Mouse (Mus musculus): ENCODE results near the gene Dlk2. TPM values are rescaled to one million over a fixed set of nuclear protein-coding genes. Genes with fewer than 3 reads are reported as not detected.
A peak's percentile ranks its signal among the peaks of the same experiment; 100 is the strongest.

Gene Dlk2
- polyA plus RNA-seq, 1 experiment from 2014 or later, result 5.7 TPM

- 90% methylated on average over 6 of the region's 6 CpGs for WGBS
- no peak overlapping the region for H3K4me2 ChIP-seq
- H3K9ac ChIP-seq, result no peak overlapping the region
- H3K9me3 ChIP-seq, result no peaks in the 10 kb centered on the region
- no peaks in the 10 kb centered on the region for H3K27me3 ChIP-seq (replicated peaks)
- peaks cover 6% of the 10 kb centered on the region for H3K4me1 ChIP-seq
- H3K36me3 ChIP-seq, result 0 out of 2 replicates have a peak, but pooled peaks cover 35% of the 10 kb centered on the region
- H3K4me3 ChIP-seq (replicated peaks), result no peak overlapping the region
- H3K27ac ChIP-seq, result no peak overlapping the region
- ATAC-seq (ENCODE audit: insufficient read depth, low FRiP score, low read depth), result no peak
Measured at GRCm38 (mm10) chr17:46275034-46275433, 22.2 kb upstream of the Dlk2 start.

GRCm38 (mm10) chr17:46275506-46275905 is 21.7 kb upstream of the Dlk2 start:
- WGBS, result 92% methylated on average over 10 of the region's 10 CpGs
- H3K4me2 ChIP-seq, result no peak overlapping the region
- 0 out of 2 replicates have a peak, but pooled peaks cover 35% of the 10 kb centered on the region for H3K36me3 ChIP-seq
- no peak for ATAC-seq (ENCODE audit: insufficient read depth, low FRiP score, low read depth)
- no peaks in the 10 kb centered on the region for H3K9me3 ChIP-seq
- no peaks in the 10 kb centered on the region for H3K27me3 ChIP-seq (replicated peaks)
- H3K9ac ChIP-seq, result no peak overlapping the region
- H3K4me3 ChIP-seq (replicated peaks), result no peak overlapping the region
- H3K4me1 ChIP-seq, result peaks cover 1% of the 10 kb centered on the region; the same call in 1 of the 2 replicates
- H3K27ac ChIP-seq, result no peak overlapping the region

- Histone ChIP-seq H3K27ac (peak overlapping the region; percentile 21; the same call in 1 of the 2 replicates), H3K4me3 (replicated peaks) (no peak overlapping the region), H3K27me3 (replicated peaks) (no peaks in the 10 kb centered on the region), H3K9ac (no peak overlapping the region), H3K36me3 (0 out of 2 replicates have a peak, but pooled peaks cover 30% of the 10 kb centered on the region), H3K4me2 (no peak overlapping the region), H3K4me1 (peaks cover 7% of the 10 kb centered on the region), H3K9me3 (no peaks in the 10 kb centered on the region)
- 65% methylated on average over 4 of the region's 4 CpGs for WGBS
- no peak for ATAC-seq (ENCODE audit: insufficient read depth, low FRiP score, low read depth)
Measured at GRCm38 (mm10) chr17:46277586-46277985, 19.6 kb upstream of the Dlk2 start.

- no peak for ATAC-seq (ENCODE audit: insufficient read depth, low FRiP score, low read depth)
- H3K9ac ChIP-seq, result no peak overlapping the region
- no peak overlapping the region for H3K4me2 ChIP-seq
- WGBS, result 84% methylated on average over 12 of the region's 12 CpGs
- H3K4me1 ChIP-seq, result peaks cover 7% of the 10 kb centered on the region
- no peak overlapping the region for H3K4me3 ChIP-seq (replicated peaks)
- no peaks in the 10 kb centered on the region for H3K9me3 ChIP-seq
- H3K27ac ChIP-seq, result 0 out of 2 replicates have a peak overlapping the region, but pooled peaks have one; percentile 4
- H3K36me3 ChIP-seq, result 0 out of 2 replicates have a peak, but pooled peaks cover 30% of the 10 kb centered on the region
- H3K27me3 ChIP-seq (replicated peaks), result no peaks in the 10 kb centered on the region
Measured at GRCm38 (mm10) chr17:46278011-46278765, 19.0 kb upstream of the Dlk2 start.

- under 1% methylated on average over 37 of the region's 37 CpGs for WGBS
- Histone ChIP-seq H3K9me3 (no peaks in the 10 kb centered on the region), H3K4me2 (peak within 1 kb of the TSS; percentile 91), H3K27ac (peak within 1 kb of the TSS; percentile 82), H3K36me3 (0 out of 2 replicates have a peak, but pooled peaks cover 23% of the 10 kb centered on the region), H3K4me3 (replicated peaks) (peak within 1 kb of the TSS; percentile 75), H3K4me1 (peaks cover 10% of the 10 kb centered on the region), H3K9ac (peak within 1 kb of the TSS; percentile 56), H3K27me3 (replicated peaks) (no peaks in the 10 kb centered on the region)
- peak; percentile 95 for ATAC-seq (ENCODE audit: insufficient read depth, low FRiP score, low read depth)
Measured at GRCm38 (mm10) chr17:46282483-46283123, 14.6 kb upstream of the Dlk2 start, which contains the start of gene Tjap1. TSS of gene Tjap1 (minus strand) at chr17:46283026.

- Histone ChIP-seq H3K36me3 (0 out of 2 replicates have a peak, but pooled peaks cover 20% of the 10 kb centered on the region), H3K27ac (peak overlapping the region; percentile 82), H3K9ac (no peak overlapping the region), H3K27me3 (replicated peaks) (no peaks in the 10 kb centered on the region), H3K4me1 (peaks cover 10% of the 10 kb centered on the region), H3K4me2 (peak overlapping the region; percentile 91), H3K9me3 (no peaks in the 10 kb centered on the region), H3K4me3 (replicated peaks) (peak overlapping the region; percentile 75)
- no peak; the same call in 1 of the 2 replicates for ATAC-seq (ENCODE audit: insufficient read depth, low FRiP score, low read depth)
- WGBS, result 23% methylated on average over 9 of the region's 9 CpGs
Measured at GRCm38 (mm10) chr17:46283140-46283539, 14.1 kb upstream of the Dlk2 start.

- H3K27me3 ChIP-seq (replicated peaks), result no peaks in the 10 kb centered on the region
- H3K4me1 ChIP-seq, result peaks cover 10% of the 10 kb centered on the region
- no peaks in the 10 kb centered on the region for H3K9me3 ChIP-seq
- no peak overlapping the region for H3K9ac ChIP-seq
- WGBS, result 79% methylated on average over 8 of the region's 8 CpGs
- ATAC-seq (ENCODE audit: insufficient read depth, low FRiP score, low read depth), result no peak
- H3K4me3 ChIP-seq (replicated peaks), result no peak overlapping the region
- H3K36me3 ChIP-seq, result 0 out of 2 replicates have a peak, but pooled peaks cover 16% of the 10 kb centered on the region
- no peak overlapping the region for H3K27ac ChIP-seq
- no peak overlapping the region for H3K4me2 ChIP-seq
Measured at GRCm38 (mm10) chr17:46283911-46284310, 13.3 kb upstream of the Dlk2 start.

- ATAC-seq (ENCODE audit: insufficient read depth, low FRiP score, low read depth), result no peak
- peaks cover 10% of the 10 kb centered on the region for H3K4me1 ChIP-seq
- H3K9me3 ChIP-seq, result no peaks in the 10 kb centered on the region
- no peaks in the 10 kb centered on the region for H3K27me3 ChIP-seq (replicated peaks)
- no peak overlapping the region for H3K9ac ChIP-seq
- no peak overlapping the region for H3K4me2 ChIP-seq
- H3K4me3 ChIP-seq (replicated peaks), result no peak overlapping the region
- no peak overlapping the region for H3K27ac ChIP-seq
- 43% methylated on average over 7 of the region's 7 CpGs for WGBS
- 0 out of 2 replicates have a peak, but pooled peaks cover 10% of the 10 kb centered on the region for H3K36me3 ChIP-seq
Measured at GRCm38 (mm10) chr17:46284653-46285052, 12.6 kb upstream of the Dlk2 start.

GRCm38 (mm10) chr17:46285407-46285806 is 11.8 kb upstream of the Dlk2 start:
- 38% methylated on average over 6 of the region's 6 CpGs for WGBS
- ATAC-seq (ENCODE audit: insufficient read depth, low FRiP score, low read depth), result no peak
- Histone ChIP-seq H3K27ac (no peak overlapping the region), H3K36me3 (0 out of 2 replicates have a peak, but pooled peaks cover 4% of the 10 kb centered on the region), H3K4me2 (no peak overlapping the region), H3K4me3 (replicated peaks) (no peak overlapping the region), H3K9me3 (no peaks in the 10 kb centered on the region), H3K4me1 (peaks cover 10% of the 10 kb centered on the region), H3K9ac (no peak overlapping the region), H3K27me3 (replicated peaks) (no peaks in the 10 kb centered on the region)

GRCm38 (mm10) chr17:46287678-46288095 is 9.5 kb upstream of the Dlk2 start:
- no peaks in the 10 kb centered on the region for H3K27me3 ChIP-seq (replicated peaks)
- peak; percentile 59; the same call in 1 of the 2 replicates for ATAC-seq (ENCODE audit: insufficient read depth, low FRiP score, low read depth)
- peak overlapping the region; percentile 3; the same call in 1 of the 2 replicates for H3K27ac ChIP-seq
- H3K4me1 ChIP-seq, result 0 out of 2 replicates have a peak, but pooled peaks cover 3% of the 10 kb centered on the region
- H3K4me3 ChIP-seq (replicated peaks), result no peak overlapping the region
- no peak overlapping the region for H3K4me2 ChIP-seq
- H3K9me3 ChIP-seq, result no peaks in the 10 kb centered on the region
- no peaks in the 10 kb centered on the region for H3K36me3 ChIP-seq
- 47% methylated on average over 11 of the region's 11 CpGs for WGBS
- no peak overlapping the region for H3K9ac ChIP-seq

- WGBS, result 30% methylated on average over 6 of the region's 6 CpGs
- Histone ChIP-seq H3K9ac (no peak overlapping the region), H3K4me3 (replicated peaks) (no peak overlapping the region), H3K36me3 (no peaks in the 10 kb centered on the region), H3K27ac (no peak overlapping the region), H3K4me1 (peaks cover 18% of the 10 kb centered on the region), H3K9me3 (no peaks in the 10 kb centered on the region), H3K27me3 (replicated peaks) (peaks cover 45% of the 10 kb centered on the region), H3K4me2 (peak overlapping the region; percentile 100; the same call in 1 of the 2 replicates)
- ATAC-seq (ENCODE audit: insufficient read depth, low FRiP score, low read depth), result no peak
Measured at GRCm38 (mm10) chr17:46296601-46297000, 620 bp upstream of the Dlk2 start.

- Histone ChIP-seq H3K4me3 (replicated peaks) (peak overlapping the region; percentile 59), H3K9me3 (no peaks in the 10 kb centered on the region), H3K4me2 (peak overlapping the region; percentile 100), H3K9ac (0 out of 2 replicates have a peak overlapping the region, but pooled peaks have one; percentile 41), H3K27ac (no peak overlapping the region), H3K27me3 (replicated peaks) (peaks cover 45% of the 10 kb centered on the region), H3K36me3 (no peaks in the 10 kb centered on the region), H3K4me1 (peaks cover 18% of the 10 kb centered on the region)
- 12% methylated on average over 6 of the region's 6 CpGs for WGBS
- ATAC-seq (ENCODE audit: insufficient read depth, low FRiP score, low read depth), result no peak
Measured at GRCm38 (mm10) chr17:46297028-46297363, 225 bp upstream of the Dlk2 start.

All from stomach, embryonic 15.5 days (tissue).